Mouse (Mus musculus): ENCODE measurements around the gene Gpr149. TPM values are rescaled to one million over a fixed set of nuclear protein-coding genes. Genes with fewer than 3 reads are reported as not detected.

The Gpr149 gene
- polyA plus RNA-seq, 1 experiment from 2014 or later = 0.76 TPM

GRCm38 (mm10) chr3:62602466-62602865, 2.5 kb downstream of the Gpr149 start:
- Histone ChIP-seq H3K4me1 (replicated peaks; ENCODE audit: control insufficient read depth, insufficient read depth, low read length) (no peaks in the 10 kb centered on the region), H3K9me3 (ENCODE audit: control insufficient read depth) (no peaks in the 10 kb centered on the region), H3K27me3 (replicated peaks; ENCODE audit: control insufficient read depth, insufficient read depth, low read length) (no peaks in the 10 kb centered on the region), H3K27ac (ENCODE audit: low read depth, low read length) (no peak overlapping the region), H3K4me2 (replicated peaks; ENCODE audit: low read depth) (no peak overlapping the region), H3K4me3 (ENCODE audit: low read depth, low read length) (no peak overlapping the region), H3K36me3 (ENCODE audit: control insufficient read depth, insufficient read depth) (no peaks in the 10 kb centered on the region), H3K9ac (ENCODE audit: low read depth, low read length) (no peak overlapping the region)
- WGBS = 72% methylated on average over 9 of the region's 9 CpGs
- ATAC-seq = no peak
- TF ChIP-seq CTCF (IDR thresholded peaks at IDR 0.05; ENCODE audit: low read depth) = no peak

- TF ChIP-seq CTCF (IDR thresholded peaks at IDR 0.05; ENCODE audit: low read depth) = no peak
- Histone ChIP-seq H3K27ac (ENCODE audit: low read depth, low read length) (no peak overlapping the region), H3K4me3 (ENCODE audit: low read depth, low read length) (no peak overlapping the region), H3K27me3 (replicated peaks; ENCODE audit: control insufficient read depth, insufficient read depth, low read length) (no peaks in the 10 kb centered on the region), H3K9me3 (ENCODE audit: control insufficient read depth) (no peaks in the 10 kb centered on the region), H3K4me1 (replicated peaks; ENCODE audit: control insufficient read depth, insufficient read depth, low read length) (no peaks in the 10 kb centered on the region), H3K4me2 (replicated peaks; ENCODE audit: low read depth) (no peak overlapping the region), H3K36me3 (ENCODE audit: control insufficient read depth, insufficient read depth) (no peaks in the 10 kb centered on the region), H3K9ac (ENCODE audit: low read depth, low read length) (no peak overlapping the region)
- ATAC-seq = no peak
- WGBS = 16% methylated on average over 7 of the region's 7 CpGs
Measured at GRCm38 (mm10) chr3:62594842-62595241, 10.1 kb downstream of the Gpr149 start.

GRCm38 (mm10) chr3:62585072-62585471, 19.9 kb downstream of the Gpr149 start:
- Histone ChIP-seq H3K9me3 (ENCODE audit: control insufficient read depth) (no peaks in the 10 kb centered on the region), H3K4me1 (replicated peaks; ENCODE audit: control insufficient read depth, insufficient read depth, low read length) (no peaks in the 10 kb centered on the region), H3K9ac (ENCODE audit: low read depth, low read length) (no peak overlapping the region), H3K27me3 (replicated peaks; ENCODE audit: control insufficient read depth, insufficient read depth, low read length) (no peaks in the 10 kb centered on the region), H3K36me3 (ENCODE audit: control insufficient read depth, insufficient read depth) (no peaks in the 10 kb centered on the region), H3K4me2 (replicated peaks; ENCODE audit: low read depth) (no peak overlapping the region), H3K4me3 (ENCODE audit: low read depth, low read length) (no peak overlapping the region), H3K27ac (ENCODE audit: low read depth, low read length) (no peak overlapping the region)
- WGBS = 69% methylated on average over 1 of the region's 1 CpGs
- no peak for TF ChIP-seq CTCF (IDR thresholded peaks at IDR 0.05; ENCODE audit: low read depth)
- ATAC-seq = no peak

GRCm38 (mm10) chr3:62527593-62527992, 77.3 kb downstream of the Gpr149 start:
- ATAC-seq = no peak
- Histone ChIP-seq H3K27ac (ENCODE audit: low read depth, low read length) (no peak overlapping the region), H3K4me1 (replicated peaks; ENCODE audit: control insufficient read depth, insufficient read depth, low read length) (no peaks in the 10 kb centered on the region), H3K27me3 (replicated peaks; ENCODE audit: control insufficient read depth, insufficient read depth, low read length) (no peaks in the 10 kb centered on the region), H3K4me3 (ENCODE audit: low read depth, low read length) (no peak overlapping the region), H3K9ac (ENCODE audit: low read depth, low read length) (no peak overlapping the region), H3K36me3 (ENCODE audit: control insufficient read depth, insufficient read depth) (no peaks in the 10 kb centered on the region), H3K4me2 (replicated peaks; ENCODE audit: low read depth) (no peak overlapping the region), H3K9me3 (ENCODE audit: control insufficient read depth) (no peaks in the 10 kb centered on the region)
- TF ChIP-seq CTCF (IDR thresholded peaks at IDR 0.05; ENCODE audit: low read depth) = no peak
- WGBS = 62% methylated on average over 5 of the region's 5 CpGs

- Histone ChIP-seq H3K27me3 (replicated peaks; ENCODE audit: control insufficient read depth, insufficient read depth, low read length) (no peaks in the 10 kb centered on the region), H3K27ac (ENCODE audit: low read depth, low read length) (no peak overlapping the region), H3K9me3 (ENCODE audit: control insufficient read depth) (no peaks in the 10 kb centered on the region), H3K4me1 (replicated peaks; ENCODE audit: control insufficient read depth, insufficient read depth, low read length) (no peaks in the 10 kb centered on the region), H3K9ac (ENCODE audit: low read depth, low read length) (no peak overlapping the region), H3K36me3 (ENCODE audit: control insufficient read depth, insufficient read depth) (no peaks in the 10 kb centered on the region), H3K4me3 (ENCODE audit: low read depth, low read length) (no peak overlapping the region), H3K4me2 (replicated peaks; ENCODE audit: low read depth) (no peak overlapping the region)
- 30% methylated on average over 4 of the region's 4 CpGs for WGBS
- peak; percentile 61 for TF ChIP-seq CTCF (IDR thresholded peaks at IDR 0.05; ENCODE audit: low read depth)
- no peak for ATAC-seq
Measured at GRCm38 (mm10) chr3:62527160-62527559, 77.8 kb downstream of the Gpr149 start.

GRCm38 (mm10) chr3:62507206-62507647, 97.7 kb downstream of the Gpr149 start:
- Histone ChIP-seq H3K9ac (ENCODE audit: low read depth, low read length) (no peak overlapping the region), H3K36me3 (ENCODE audit: control insufficient read depth, insufficient read depth) (no peaks in the 10 kb centered on the region), H3K4me1 (replicated peaks; ENCODE audit: control insufficient read depth, insufficient read depth, low read length) (peaks cover 8% of the 10 kb centered on the region), H3K27ac (ENCODE audit: low read depth, low read length) (peak overlapping the region; percentile 87; the same call in 1 of the 2 replicates), H3K4me3 (ENCODE audit: low read depth, low read length) (peak overlapping the region; percentile 98), H3K27me3 (replicated peaks; ENCODE audit: control insufficient read depth, insufficient read depth, low read length) (no peaks in the 10 kb centered on the region), H3K4me2 (replicated peaks; ENCODE audit: low read depth) (peak overlapping the region; percentile 69), H3K9me3 (ENCODE audit: control insufficient read depth) (no peaks in the 10 kb centered on the region)
- TF ChIP-seq CTCF (IDR thresholded peaks at IDR 0.05; ENCODE audit: low read depth) = no peak
- 43% methylated on average over 5 of the region's 5 CpGs for WGBS
- ATAC-seq = peak; percentile 7; the same call in 1 of the 2 replicates
